Mouse (Mus musculus): ENCODE results near the gene Pdzrn4.

GRCm38 (mm10) chr15:92580742-92581383, 184.2 kb downstream of the Pdzrn4 start:
- TF ChIP-seq CTCF (IDR thresholded peaks at IDR 0.05), result no peak
- TF ChIP-seq EP300 (IDR thresholded peaks at IDR 0.05; ENCODE audit: insufficient read depth, low read depth, low read length), result no peak

Data from heart, adult 2 months (tissue).